Mouse (Mus musculus) CH12.LX (cell line): ENCODE measurements around the gene Ror2. TPM values are rescaled to one million over a fixed set of nuclear protein-coding genes. Genes with fewer than 3 reads are reported as not detected.

Source experiments
- DNase-seq: peaks from one replicate; pipeline ENCODE4 v3.0.0-alpha.2; 2013; ENCODE audit errors: extremely low read depth
- H3K27ac ChIP-seq: 2 replicates; pipeline ENCODE4 v1.5.1; 2012; ENCODE audit warnings: low read depth, mild to moderate bottlenecking, control low read depth, moderate library complexity; ENCODE audit not compliant: insufficient read depth
- H3K27me3 ChIP-seq: replicated peaks from 2 replicates; pipeline ENCODE3; 2012; ENCODE audit warnings: inconsistent platforms
- H3K36me3 ChIP-seq, 2 experiments: replicated peaks in 1 of 2; 2 replicates each; pipeline versions ENCODE3 to v1.6.1; 2012; ENCODE audit warnings: inconsistent platforms in 1 of 2, low read length in 1 of 2, mild to moderate bottlenecking in 1 of 2, mixed read lengths in 1 of 2, moderate library complexity in 1 of 2; ENCODE audit not compliant: control insufficient read depth in 1 of 2, insufficient read depth in 1 of 2
- H3K4me1 ChIP-seq, 2 experiments: 2 replicates each; pipeline ENCODE4 v1.6.1; 2012; ENCODE audit warnings: inconsistent platforms in 1 of 2, moderate library complexity in 1 of 2; ENCODE audit not compliant: insufficient read depth in 2 of 2, control insufficient read depth in 1 of 2
- H3K4me2 ChIP-seq: 2 replicates; pipeline ENCODE4 v1.6.1; 2012; ENCODE audit warnings: low read depth, mild to moderate bottlenecking, control low read depth; ENCODE audit not compliant: poor library complexity, insufficient read depth, severe bottlenecking
- H3K4me3 ChIP-seq, 3 experiments: fragments of 150-350 bp in 1 of 3; sonication (generic) in 1 of 3; replicated peaks in 1 of 3; 2 replicates each; pipeline versions ENCODE3 to v1.5.1; 2011 to 2012; ENCODE audit warnings: low read depth in 2 of 3, low read length in 2 of 3, mild to moderate bottlenecking in 2 of 3, moderate library complexity in 2 of 3, control low read depth in 1 of 3, improper control_type of control experiment in 1 of 3, inconsistent platforms in 1 of 3, mixed read lengths in 1 of 3; ENCODE audit not compliant: poor library complexity in 1 of 3
- H3K79me2 ChIP-seq: replicated peaks from 2 replicates; pipeline ENCODE4 v1.6.1; 2012; ENCODE audit warnings: mild to moderate bottlenecking, moderate library complexity; ENCODE audit not compliant: control insufficient read depth, poor library complexity, insufficient read depth, severe bottlenecking; ENCODE audit errors: extremely low read depth
- H3K9ac ChIP-seq: 2 replicates; pipeline ENCODE4 v1.6.1; 2012; ENCODE audit warnings: low read depth, mild to moderate bottlenecking, control low read depth, moderate library complexity; ENCODE audit not compliant: insufficient read depth
- H3K9me3 ChIP-seq: replicated peaks from 2 replicates; pipeline ENCODE3; 2012; ENCODE audit warnings: low read length, inconsistent platforms, mixed read lengths
- CHD1 ChIP-seq: IDR thresholded peaks from 2 replicates; pipeline ENCODE4 v1.6.1; 2012; ENCODE audit warnings: low read depth, low read length, improper control_type of control experiment, inconsistent platforms
- CTCF ChIP-seq, 2 experiments: IDR thresholded peaks in 1 of 2; conservative IDR thresholded peaks in 1 of 2; 2 replicates each; pipeline ENCODE4 v1.5.1; 2011 to 2012; ENCODE audit warnings: low read depth in 2 of 2, low read length in 2 of 2, improper control_type of control experiment in 1 of 2, inconsistent platforms in 1 of 2, mild to moderate bottlenecking in 1 of 2, moderate library complexity in 1 of 2
- EP300 ChIP-seq: IDR thresholded peaks from 2 replicates; pipeline ENCODE4 v1.6.1; 2011; ENCODE audit warnings: low read length, improper control_type of control experiment
- HCFC1 ChIP-seq: IDR thresholded peaks from 2 replicates; pipeline ENCODE4 v1.6.1; 2012; ENCODE audit warnings: low read depth, mild to moderate bottlenecking, inconsistent platforms, low read length, improper control_type of control experiment
- IRF4 ChIP-seq: IDR thresholded peaks from 2 replicates; pipeline ENCODE4 v1.6.1; 2014; ENCODE audit warnings: low read depth, mild to moderate bottlenecking, inconsistent platforms, low read length, improper control_type of control experiment
- JUN ChIP-seq: IDR thresholded peaks from 2 replicates; pipeline ENCODE4 v1.6.1; 2011; ENCODE audit warnings: low read depth, mild to moderate bottlenecking, low read length, improper control_type of control experiment, moderate library complexity; ENCODE audit not compliant: insufficient read depth
- JUND ChIP-seq: conservative IDR thresholded peaks from 2 replicates; pipeline ENCODE4 v1.6.1; 2011; ENCODE audit warnings: low read depth, low read length, improper control_type of control experiment
- MAX ChIP-seq: IDR thresholded peaks from 2 replicates; pipeline ENCODE4 v1.6.1; 2011; ENCODE audit warnings: low read length, improper control_type of control experiment
- MEF2A ChIP-seq: IDR thresholded peaks from 2 replicates; pipeline ENCODE4 v1.6.1; 2014; ENCODE audit warnings: low read depth, mild to moderate bottlenecking, inconsistent platforms, low read length, improper control_type of control experiment, borderline replicate concordance
- MXI1 ChIP-seq: IDR thresholded peaks from 2 replicates; pipeline ENCODE4 v1.6.1; 2011; ENCODE audit warnings: mild to moderate bottlenecking, low read depth, low read length, improper control_type of control experiment
- MYC ChIP-seq: IDR thresholded peaks from 2 replicates; pipeline ENCODE4 v1.6.1; 2011; ENCODE audit warnings: low read depth, mild to moderate bottlenecking, improper control_type of control experiment, low read length
- NELFE ChIP-seq: IDR thresholded peaks from 2 replicates; pipeline ENCODE4 v1.6.1; 2011; ENCODE audit warnings: low read depth, low read length, improper control_type of control experiment
- NRF1 ChIP-seq: IDR thresholded peaks from 2 replicates; pipeline ENCODE4 v1.6.1; 2014; ENCODE audit warnings: low read depth, mild to moderate bottlenecking, inconsistent platforms, low read length, improper control_type of control experiment, moderate library complexity
- PAX5 ChIP-seq: IDR thresholded peaks from 2 replicates; pipeline ENCODE4 v1.6.1; 2012; ENCODE audit warnings: low read length, inconsistent platforms, mixed read lengths
- POLR2A ChIP-seq: IDR thresholded peaks from 2 replicates; pipeline ENCODE4 v1.6.1; 2011; ENCODE audit warnings: low read depth, mild to moderate bottlenecking, improper control_type of control experiment, low read length
- RCOR1 ChIP-seq: conservative IDR thresholded peaks from 2 replicates; pipeline ENCODE4 v1.6.1; 2012; ENCODE audit warnings: low read depth, mild to moderate bottlenecking, inconsistent platforms, low read length, improper control_type of control experiment
- SIN3A ChIP-seq: IDR thresholded peaks from 2 replicates; pipeline ENCODE4 v1.6.1; 2012; ENCODE audit warnings: low read length, improper control_type of control experiment, inconsistent platforms
- TBP ChIP-seq: conservative IDR thresholded peaks from 2 replicates; pipeline ENCODE4 v1.6.1; 2011; ENCODE audit warnings: low read depth, low read length, improper control_type of control experiment
- TCF12 ChIP-seq: IDR thresholded peaks from 2 replicates; pipeline ENCODE4 v1.6.1; 2014; ENCODE audit warnings: low read depth, mild to moderate bottlenecking, inconsistent platforms, low read length, improper control_type of control experiment
- UBTF ChIP-seq: IDR thresholded peaks from 2 replicates; pipeline ENCODE4 v1.6.1; 2012; ENCODE audit warnings: low read depth, mild to moderate bottlenecking, inconsistent platforms, low read length, improper control_type of control experiment, moderate library complexity
- USF1 ChIP-seq: IDR thresholded peaks from 2 replicates; pipeline ENCODE4 v1.6.1; 2014; ENCODE audit warnings: low read depth, mild to moderate bottlenecking, inconsistent platforms, low read length, improper control_type of control experiment
- USF2 ChIP-seq: conservative IDR thresholded peaks from 2 replicates; pipeline ENCODE4 v1.6.1; 2011; ENCODE audit warnings: low read depth, low read length, improper control_type of control experiment
- ZC3H11A ChIP-seq: IDR thresholded peaks from 2 replicates; pipeline ENCODE4 v1.6.1; 2012; ENCODE audit warnings: low read depth, mild to moderate bottlenecking, inconsistent platforms, low read length, improper control_type of control experiment
- ZMIZ1 ChIP-seq: IDR thresholded peaks from 2 replicates; pipeline ENCODE4 v1.6.1; 2012; ENCODE audit warnings: low read depth, mild to moderate bottlenecking, inconsistent platforms, low read length, improper control_type of control experiment
- ZNF384 ChIP-seq: IDR thresholded peaks from 2 replicates; pipeline ENCODE4 v1.6.1; 2012; ENCODE audit warnings: low read depth, low read length, improper control_type of control experiment, inconsistent platforms
- dilution Hi-C: fragments of 300-500 bp; cut with MboI; formaldehyde crosslinking; loops from 2 replicates; pipeline ENCODE4 v1.14.3; 2020; ENCODE audit warnings: low sequenced_read_pairs; ENCODE audit not compliant: extremely low pct_unique_long_range_greater_than_20kb, extremely low pct_ligation_motif_present
- in situ Hi-C: fragments of 300-500 bp; cut with MboI; formaldehyde crosslinking; loops from 3 replicates; pipeline ENCODE4 v1.14.3; 2019; ENCODE audit warnings: low sequenced_read_pairs, low pct_ligation_motif_present, low pct_unique_long_range_greater_than_20kb, mixed read lengths
- polyA plus RNA-seq: library from polyadenylated mRNA; unstranded; fragments of >175 nt; gene quantifications from 2 replicates; pipeline ENCODE4 v1.2.1, GENCODE M21; 2012; ENCODE audit warnings: low read depth; ENCODE audit not compliant: insufficient read length
- total RNA-seq, 2 experiments: library from RNA; depleted of rRNA; stranded (reverse); fragments of 300-350 nt in 1 of 2; fragments of >200 nt in 1 of 2; gene quantifications; 2 replicates each; pipeline ENCODE4 v1.2.3; 2012 to 2014

Ror2 gene
- total and polyA plus RNA-seq, 3 experiments: 0.13 to 0.63 (median 0.16) TPM

DNA sequence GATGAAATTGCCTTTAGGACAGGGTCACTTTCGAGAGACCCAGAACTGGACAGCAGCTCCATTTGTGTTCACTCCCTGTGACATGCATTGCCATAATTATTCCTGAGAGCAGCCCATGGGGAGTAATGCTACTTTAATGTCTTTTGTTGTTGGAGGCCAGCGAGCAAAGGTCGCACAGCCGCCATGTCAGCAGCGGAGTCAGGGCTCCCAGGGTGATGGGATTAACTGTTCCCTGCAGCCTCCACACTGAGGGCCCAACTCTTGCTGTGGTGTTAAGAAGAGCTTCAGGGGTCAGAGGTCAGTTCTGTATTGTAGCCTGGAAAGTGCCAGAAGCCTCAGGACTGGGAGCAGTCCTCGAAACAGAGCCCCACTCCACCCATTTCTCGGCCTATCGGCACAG lies 217.5 kb downstream of the Ror2 start:
- no peak overlapping the region for H3K4me2 ChIP-seq
- no peaks in the 10 kb centered on the region for H3K36me3 ChIP-seq
- H3K9ac ChIP-seq: no peak overlapping the region
- H3K27ac ChIP-seq: no peak overlapping the region
- DNase-seq: no peak
- H3K4me3 ChIP-seq: no peak overlapping the region
- no peaks in the 10 kb centered on the region for H3K27me3 ChIP-seq
- in situ Hi-C loops (no loop called here), dilution Hi-C loops (no loop called here)
- H3K4me1 ChIP-seq: peaks cover 0 to 4% of the 10 kb centered on the region in 2 experiments; a peak in 1 of 4 replicates
- TF ChIP-seq HCFC1: no peak
- TF ChIP-seq EP300: no peak
- TF ChIP-seq CTCF (conservative IDR thresholded peaks at IDR 0.05 in 1 of 2, IDR thresholded peaks at IDR 0.05 in 1 of 2; ENCODE audit: low read depth in 2 of 2, low read length in 2 of 2): no peak
- TF ChIP-seq RCOR1: no peak
- TF ChIP-seq TCF12: no peak
- TF ChIP-seq JUND: no peak
- TF ChIP-seq NRF1: no peak
- no peak for TF ChIP-seq USF1
- no peak for TF ChIP-seq SIN3A
- no peak for TF ChIP-seq ZC3H11A
- TF ChIP-seq MXI1: no peak
- TF ChIP-seq UBTF: no peak
- TF ChIP-seq MYC: no peak
- no peak for TF ChIP-seq TBP
- no peak for TF ChIP-seq MAX
- TF ChIP-seq USF2: no peak
- TF ChIP-seq MEF2A: no peak
- TF ChIP-seq ZMIZ1: no peak
- no peak for TF ChIP-seq PAX5
- TF ChIP-seq JUN: no peak
- H3K79me2 ChIP-seq: no peaks in the 10 kb centered on the region
- H3K9me3 ChIP-seq: no peaks in the 10 kb centered on the region

DNA sequence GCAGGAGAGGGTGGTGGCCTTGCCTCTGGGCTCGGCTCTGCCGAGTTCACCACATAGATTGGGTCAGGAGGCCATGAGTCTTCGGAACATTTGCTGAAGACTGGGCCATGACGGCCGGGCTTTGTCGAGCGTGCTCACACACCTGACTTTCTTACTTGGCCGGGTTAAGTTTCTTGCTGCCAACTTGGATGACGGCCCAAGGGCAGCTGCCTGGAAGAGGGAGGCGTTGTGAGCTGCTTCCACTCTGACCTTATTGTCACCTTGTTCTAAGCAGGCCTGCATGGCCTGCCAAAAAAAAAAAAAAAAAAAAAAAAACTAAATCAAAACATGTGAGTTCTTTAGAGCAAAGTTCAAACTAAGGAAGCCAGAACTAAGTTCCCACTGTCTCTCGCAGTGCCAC lies 218.0 kb downstream of the Ror2 start:
- Histone ChIP-seq H3K9me3 (no peaks in the 10 kb centered on the region), H3K27me3 (no peaks in the 10 kb centered on the region), H3K79me2 (no peaks in the 10 kb centered on the region), H3K27ac (no peak overlapping the region), H3K36me3 (no peaks in the 10 kb centered on the region), H3K4me1 (peaks cover 0 to 4% of the 10 kb centered on the region in 2 experiments; a peak in 1 of 4 replicates), H3K9ac (no peak overlapping the region), H3K4me2 (no peak overlapping the region), H3K4me3 (no peak overlapping the region)
- DNase-seq: no peak
- in situ Hi-C loops: no loop called here
- dilution Hi-C loops: no loop called here
- TF ChIP-seq POLR2A (no peak), ZNF384 (no peak), EP300 (no peak), JUN (no peak), USF1 (no peak), NELFE (no peak), CHD1 (no peak), JUND (no peak), IRF4 (no peak), SIN3A (no peak), ZMIZ1 (no peak), MAX (no peak), CTCF (conservative IDR thresholded peaks at IDR 0.05 in 1 of 2, IDR thresholded peaks at IDR 0.05 in 1 of 2; ENCODE audit: low read depth in 2 of 2, low read length in 2 of 2) (no peak), RCOR1 (no peak)
